Mouse (Mus musculus): ENCODE results near the gene Trim72.

Trim72 gene

DNA sequence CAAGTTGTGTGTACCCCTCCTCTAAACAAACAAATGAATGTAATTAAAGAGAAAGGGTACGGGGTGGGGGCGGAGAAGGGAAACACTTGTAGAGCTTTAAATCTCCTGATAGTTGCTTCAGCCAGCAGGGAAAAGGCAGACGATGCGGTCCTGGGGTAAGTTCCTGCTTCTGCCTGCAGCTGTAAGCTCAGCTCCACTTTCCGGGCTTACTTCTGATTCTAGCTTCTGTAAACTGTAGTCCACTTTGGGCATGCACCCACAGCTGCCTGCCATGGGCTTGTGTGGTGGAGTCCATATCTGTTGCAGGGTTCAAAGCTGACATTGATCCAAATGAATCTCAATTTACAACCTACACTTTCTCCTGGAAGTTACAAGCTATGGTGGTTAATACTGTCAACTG, 49.3 kb downstream of the Trim72 start:
- no peak for DNase-seq (ENCODE audit: low read depth)

- no peak for DNase-seq (ENCODE audit: low read depth)
Observed at GRCm38 (mm10) chr7:128056917-128057444, 53.2 kb downstream of the Trim72 start.

DNA sequence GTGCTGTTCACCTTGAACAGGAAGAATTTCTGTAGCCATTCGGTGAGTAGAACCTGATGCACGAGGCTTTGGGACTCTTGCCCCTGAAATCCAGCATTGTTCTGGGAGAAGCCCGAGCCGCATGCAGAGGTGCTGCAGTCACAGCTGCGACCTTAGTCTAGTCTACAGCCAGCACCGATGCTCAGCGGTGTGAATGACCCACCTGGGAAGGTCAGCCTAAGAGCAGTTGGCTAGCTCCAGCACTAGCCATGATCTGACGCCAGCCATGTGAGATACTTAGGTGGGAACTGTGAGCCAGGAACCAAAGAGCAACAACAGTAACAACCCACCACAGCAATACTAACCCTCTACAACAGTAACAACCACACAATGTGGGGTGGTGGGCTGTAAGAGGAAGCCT, 54.1 kb downstream of the Trim72 start:
- DNase-seq (ENCODE audit: low read depth), result no peak

DNA sequence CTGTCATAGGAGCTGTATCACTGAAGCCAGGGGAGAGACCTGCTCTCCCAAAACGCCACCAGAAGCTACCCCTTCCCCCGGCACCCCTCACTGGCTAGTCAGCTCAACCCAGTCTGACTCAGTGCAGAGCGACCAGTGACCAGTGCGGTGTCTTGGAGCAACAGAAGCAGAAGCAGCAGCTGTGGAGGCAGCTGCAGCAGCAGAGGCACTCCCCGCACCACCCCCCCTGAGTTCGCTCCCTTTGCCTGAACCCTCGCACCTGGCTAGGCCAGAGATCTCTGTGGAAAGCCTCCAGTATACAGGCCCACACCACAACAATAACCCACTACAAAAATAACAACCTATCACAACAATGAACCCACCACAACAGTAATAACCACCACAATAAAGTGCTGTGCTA, 54.8 kb downstream of the Trim72 start:
- DNase-seq (ENCODE audit: low read depth), result peak; percentile 34

- peak; percentile 56 for DNase-seq (ENCODE audit: low read depth)
Observed at GRCm38 (mm10) chr7:128059091-128059490, 55.3 kb downstream of the Trim72 start.

Measured in 416B (cell line).